Mouse (Mus musculus) MEL (cell line): ENCODE results near the gene Itpr3. TPM values are rescaled to one million over a fixed set of nuclear protein-coding genes. Genes with fewer than 3 reads are reported as not detected.

Experiments used
- DNase-seq: peaks from one replicate; pipeline ENCODE4 v3.0.0; 2011; ENCODE audit warnings: low read depth, low spot score
- H3K27ac ChIP-seq: 2 replicates; pipeline ENCODE4 v1.5.1; 2012; ENCODE audit warnings: low read depth, mild to moderate bottlenecking, control low read depth, low read length, moderate library complexity; ENCODE audit not compliant: control insufficient read depth
- H3K27me3 ChIP-seq, 2 experiments: fragments of 150-350 bp in 1 of 2; sonication (generic) in 1 of 2; 2 replicates each; pipeline ENCODE4 v1.6.1; 2012; ENCODE audit warnings: low read length in 2 of 2, mild to moderate bottlenecking in 2 of 2, improper control_type of control experiment in 1 of 2, moderate library complexity in 1 of 2; ENCODE audit not compliant: insufficient read depth in 2 of 2, control insufficient read depth in 1 of 2
- H3K36me3 ChIP-seq, 2 experiments: 2 replicates each; pipeline ENCODE4 v1.6.1; 2012 to 2014; ENCODE audit warnings: low read length in 2 of 2, improper control_type of control experiment in 1 of 2, inconsistent platforms in 1 of 2, mild to moderate bottlenecking in 1 of 2; ENCODE audit not compliant: insufficient read depth in 2 of 2, control insufficient read depth in 1 of 2
- H3K4me1 ChIP-seq, 2 experiments: fragments of 150-350 bp in 1 of 2; sonication (generic) in 1 of 2; 2 replicates each; pipeline ENCODE4 v1.6.1; 2012; ENCODE audit warnings: low read length in 2 of 2, improper control_type of control experiment in 1 of 2, mild to moderate bottlenecking in 1 of 2; ENCODE audit not compliant: insufficient read depth in 2 of 2, control insufficient read depth in 1 of 2
- H3K4me3 ChIP-seq, 2 experiments: fragments of 150-350 bp in 1 of 2; sonication (generic) in 1 of 2; 2 replicates each; pipeline ENCODE4 v1.5.1; 2012; ENCODE audit warnings: low read depth in 2 of 2, low read length in 2 of 2, mild to moderate bottlenecking in 2 of 2, moderate library complexity in 2 of 2, control low read depth in 1 of 2, improper control_type of control experiment in 1 of 2; ENCODE audit not compliant: control insufficient read depth in 1 of 2, insufficient read depth in 1 of 2
- H3K79me2 ChIP-seq: 2 replicates; pipeline ENCODE4 v1.6.1; 2012; ENCODE audit warnings: mild to moderate bottlenecking, low read length, moderate library complexity; ENCODE audit not compliant: control insufficient read depth, poor library complexity, insufficient read depth
- H3K9ac ChIP-seq: 2 replicates; pipeline ENCODE4 v1.6.1; 2012; ENCODE audit warnings: low read depth, mild to moderate bottlenecking, control low read depth, low read length, moderate library complexity; ENCODE audit not compliant: control insufficient read depth, poor library complexity, severe bottlenecking
- H3K9me3 ChIP-seq: fragments of 150-350 bp; sonication (generic); replicated peaks from 2 replicates; pipeline ENCODE4 v1.6.1; 2012; ENCODE audit warnings: mild to moderate bottlenecking, low read length, improper control_type of control experiment, moderate library complexity; ENCODE audit not compliant: insufficient read depth
- CHD1 ChIP-seq: IDR thresholded peaks from 2 replicates; pipeline ENCODE4 v1.6.1; 2012; ENCODE audit warnings: low read depth, mild to moderate bottlenecking, inconsistent platforms, low read length, improper control_type of control experiment
- CHD2 ChIP-seq: IDR thresholded peaks from 2 replicates; pipeline ENCODE4 v1.6.1; 2011; ENCODE audit warnings: low read length, improper control_type of control experiment
- CTCF ChIP-seq, 3 experiments: IDR thresholded peaks in 2 of 3; conservative IDR thresholded peaks in 1 of 3; 2 replicates each; pipeline ENCODE4 v1.5.1; 2011 to 2012; ENCODE audit warnings: low read length in 3 of 3, low read depth in 2 of 3, mild to moderate bottlenecking in 2 of 3, improper control_type of control experiment in 1 of 3, inconsistent platforms in 1 of 3, mixed read lengths in 1 of 3, moderate library complexity in 1 of 3; ENCODE audit not compliant: control insufficient read depth in 1 of 3, insufficient read depth in 1 of 3, poor library complexity in 1 of 3, severe bottlenecking in 1 of 3
- E2F4 ChIP-seq: IDR thresholded peaks from 2 replicates; pipeline ENCODE4 v1.6.1; 2011; ENCODE audit warnings: low read depth, low read length, improper control_type of control experiment, borderline replicate concordance
- ELF1 ChIP-seq: IDR thresholded peaks from 2 replicates; pipeline ENCODE4 v1.6.1; 2014; ENCODE audit warnings: low read depth, mild to moderate bottlenecking, inconsistent platforms, low read length, improper control_type of control experiment, moderate library complexity
- EP300 ChIP-seq, 2 experiments: IDR thresholded peaks; 2 replicates each; pipeline ENCODE4 v1.6.1; 2011; ENCODE audit warnings: improper control_type of control experiment in 2 of 2, low read length in 2 of 2, low read depth in 1 of 2, mild to moderate bottlenecking in 1 of 2
- ETS1 ChIP-seq: IDR thresholded peaks from 2 replicates; pipeline ENCODE4 v1.6.1; 2012; ENCODE audit warnings: low read depth, mild to moderate bottlenecking, inconsistent platforms, low read length, improper control_type of control experiment, moderate library complexity
- GABPA ChIP-seq: IDR thresholded peaks from 2 replicates; pipeline ENCODE4 v1.6.1; 2012; ENCODE audit warnings: low read depth, mild to moderate bottlenecking, inconsistent platforms, low read length, improper control_type of control experiment, moderate library complexity
- HCFC1 ChIP-seq: IDR thresholded peaks from 2 replicates; pipeline ENCODE4 v1.6.1; 2012; ENCODE audit warnings: low read depth, mild to moderate bottlenecking, inconsistent platforms, low read length, improper control_type of control experiment, moderate library complexity
- JUND ChIP-seq: IDR thresholded peaks from 2 replicates; pipeline ENCODE4 v1.6.1; 2011; ENCODE audit warnings: low read depth, mild to moderate bottlenecking, improper control_type of control experiment, low read length
- MAFK ChIP-seq: IDR thresholded peaks from 2 replicates; pipeline ENCODE4 v1.6.1; 2011; ENCODE audit warnings: low read depth, mild to moderate bottlenecking, low read length, improper control_type of control experiment, borderline replicate concordance
- MAX ChIP-seq: IDR thresholded peaks from 2 replicates; pipeline ENCODE4 v1.6.1; 2011; ENCODE audit warnings: low read length, improper control_type of control experiment
- MAZ ChIP-seq: IDR thresholded peaks from 2 replicates; pipeline ENCODE4 v1.6.1; 2012; ENCODE audit warnings: low read depth, mild to moderate bottlenecking, inconsistent platforms, low read length, improper control_type of control experiment
- MXI1 ChIP-seq: IDR thresholded peaks from 2 replicates; pipeline ENCODE4 v1.6.1; 2011; ENCODE audit warnings: mild to moderate bottlenecking, low read depth, low read length, improper control_type of control experiment
- NELFE ChIP-seq: IDR thresholded peaks from 2 replicates; pipeline ENCODE4 v1.6.1; 2011; ENCODE audit warnings: low read depth, low read length, improper control_type of control experiment
- NRF1 ChIP-seq: IDR thresholded peaks from 2 replicates; pipeline ENCODE4 v1.6.1; 2014; ENCODE audit warnings: low read depth, mild to moderate bottlenecking, inconsistent platforms, low read length, improper control_type of control experiment, moderate library complexity; ENCODE audit not compliant: poor library complexity, insufficient read depth, severe bottlenecking
- POLR2A ChIP-seq, 2 experiments: IDR thresholded peaks; 2 replicates each; pipeline ENCODE4 v1.6.1; 2011 to 2012; ENCODE audit warnings: low read length in 2 of 2, mild to moderate bottlenecking in 2 of 2, control low read depth in 1 of 2, improper control_type of control experiment in 1 of 2, low read depth in 1 of 2, moderate library complexity in 1 of 2; ENCODE audit not compliant: control insufficient read depth in 1 of 2, insufficient read depth in 1 of 2, poor library complexity in 1 of 2
- POLR2AphosphoS2 ChIP-seq: IDR thresholded peaks from 2 replicates; pipeline ENCODE4 v1.6.1; 2011; ENCODE audit warnings: low read length, improper control_type of control experiment
- RAD21 ChIP-seq: IDR thresholded peaks from 2 replicates; pipeline ENCODE4 v1.6.1; 2011; ENCODE audit warnings: mild to moderate bottlenecking, low read depth, low read length, improper control_type of control experiment
- RCOR1 ChIP-seq: IDR thresholded peaks from 2 replicates; pipeline ENCODE4 v1.6.1; 2012; ENCODE audit warnings: low read depth, mild to moderate bottlenecking, inconsistent platforms, low read length, improper control_type of control experiment
- SIN3A ChIP-seq: IDR thresholded peaks from 2 replicates; pipeline ENCODE4 v1.6.1; 2012; ENCODE audit warnings: low read length, improper control_type of control experiment, inconsistent platforms
- SMC3 ChIP-seq: IDR thresholded peaks from 2 replicates; pipeline ENCODE4 v1.6.1; 2011; ENCODE audit warnings: low read depth, low read length, improper control_type of control experiment
- TBP ChIP-seq: IDR thresholded peaks from 2 replicates; pipeline ENCODE4 v1.8.0; 2011; ENCODE audit warnings: low read depth, low read length, improper control_type of control experiment
- TCF12 ChIP-seq: IDR thresholded peaks from 2 replicates; pipeline ENCODE4 v1.6.1; 2014; ENCODE audit warnings: low read depth, mild to moderate bottlenecking, inconsistent platforms, low read length, improper control_type of control experiment, moderate library complexity
- UBTF ChIP-seq: IDR thresholded peaks from 2 replicates; pipeline ENCODE4 v1.6.1; 2012; ENCODE audit warnings: low read depth, mild to moderate bottlenecking, inconsistent platforms, low read length, improper control_type of control experiment, moderate library complexity, borderline replicate concordance; ENCODE audit not compliant: insufficient read depth
- USF1 ChIP-seq: IDR thresholded peaks from 2 replicates; pipeline ENCODE4 v1.6.1; 2014; ENCODE audit warnings: low read depth, mild to moderate bottlenecking, inconsistent platforms, low read length, improper control_type of control experiment, moderate library complexity
- USF2 ChIP-seq, 2 experiments: IDR thresholded peaks; 2 replicates each; pipeline ENCODE4 v1.6.1; 2011 to 2012; ENCODE audit warnings: improper control_type of control experiment in 2 of 2, low read length in 2 of 2, borderline replicate concordance in 1 of 2, inconsistent platforms in 1 of 2, low read depth in 1 of 2, mild to moderate bottlenecking in 1 of 2; ENCODE audit not compliant: insufficient read depth in 1 of 2
- ZC3H11A ChIP-seq: IDR thresholded peaks from 2 replicates; pipeline ENCODE4 v1.6.1; 2012; ENCODE audit warnings: low read depth, mild to moderate bottlenecking, inconsistent platforms, low read length, improper control_type of control experiment
- ZKSCAN1 ChIP-seq: IDR thresholded peaks from 2 replicates; pipeline ENCODE4 v1.6.1; 2012; ENCODE audit warnings: low read depth, mild to moderate bottlenecking, inconsistent platforms, low read length, improper control_type of control experiment, moderate library complexity
- ZNF384 ChIP-seq: IDR thresholded peaks from 2 replicates; pipeline ENCODE4 v1.6.1; 2012; ENCODE audit warnings: low read depth, mild to moderate bottlenecking, inconsistent platforms, low read length, improper control_type of control experiment
- polyA plus RNA-seq, 2 experiments: library from polyadenylated mRNA; stranded (reverse) in 1 of 2; unstranded in 1 of 2; fragments of >175 nt in 1 of 2; fragments of >200 nt in 1 of 2; gene quantifications; 2 replicates each; pipeline versions ENCODE4 v1.2.1 to v1.2.4; 2012; ENCODE audit warnings: low replicate concordance in 2 of 2, low read depth in 1 of 2; ENCODE audit not compliant: insufficient read length in 2 of 2, insufficient read depth in 1 of 2, missing spikeins in 1 of 2
- total RNA-seq: library from RNA; depleted of rRNA; stranded (reverse); fragments of 300-350 nt; gene quantifications from 2 replicates; pipeline ENCODE4 v1.2.3, GENCODE M21; 2012

Itpr3 gene
- total and polyA plus RNA-seq, 3 experiments, result 7.3 to 11.4 TPM; not detected in 1

DNA sequence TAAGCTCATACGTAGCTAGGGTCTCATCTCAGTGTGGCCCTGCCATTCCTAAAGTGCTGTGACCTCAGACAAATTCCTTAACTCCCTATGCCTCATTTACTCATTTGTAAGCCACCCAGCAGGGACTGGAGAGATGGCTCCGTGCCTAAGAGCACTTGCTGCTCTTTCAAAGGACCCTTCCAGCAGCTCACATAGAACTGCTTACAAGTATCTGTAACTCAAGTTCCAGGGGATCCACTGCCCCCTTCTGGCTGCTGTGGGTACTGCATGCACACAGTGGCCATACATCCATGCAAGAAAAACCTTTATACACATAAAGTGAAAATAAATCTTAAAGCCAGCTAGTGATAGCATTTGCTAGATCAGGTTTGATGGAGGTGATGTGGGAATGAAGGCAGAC lies 28.6 kb downstream of the Itpr3 start:
- no peaks in the 10 kb centered on the region for H3K9me3 ChIP-seq

DNA sequence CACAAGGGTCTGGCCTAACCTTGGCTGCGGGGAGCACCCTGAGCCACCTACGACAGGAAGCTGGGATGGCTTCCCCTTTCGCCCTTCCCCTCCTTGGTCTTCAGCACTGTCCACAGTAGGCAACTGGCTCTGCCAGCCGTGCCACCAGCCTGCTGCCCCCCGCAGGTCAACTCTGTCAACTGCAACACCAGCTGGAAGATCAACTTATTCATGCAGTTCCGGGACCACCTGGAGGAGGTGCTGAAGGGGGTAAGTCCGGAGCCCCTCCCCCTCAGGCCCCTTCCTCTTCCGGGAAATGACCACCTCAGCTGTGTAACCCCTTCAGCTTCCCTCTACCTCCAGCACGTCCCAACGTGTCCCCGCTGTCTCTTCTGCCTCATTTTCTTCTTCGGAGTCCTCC lies 30.3 kb downstream of the Itpr3 start:
- Histone ChIP-seq H3K79me2 (no peaks in the 10 kb centered on the region), H3K9ac (no peak overlapping the region), H3K4me3 (no peak overlapping the region), H3K27ac (no peak overlapping the region), H3K4me1 (peaks cover 0 to 14% of the 10 kb centered on the region in 2 experiments; a peak in 3 of 4 replicates), H3K27me3 (no peaks in the 10 kb centered on the region), H3K36me3 (peaks cover 0 to 8% of the 10 kb centered on the region in 2 experiments; a peak in 1 of 4 replicates), H3K9me3 (no peaks in the 10 kb centered on the region)
- peak; percentile 58 for DNase-seq
- TF ChIP-seq CTCF (IDR thresholded peaks at IDR 0.05 in 2 of 3, conservative IDR thresholded peaks at IDR 0.05 in 1 of 3; ENCODE audit: control insufficient read depth in 1 of 3, insufficient read depth in 1 of 3, low read depth in 2 of 3, low read length in 3 of 3, poor library complexity in 1 of 3, severe bottlenecking in 1 of 3), result peak; percentile 67 to 86 (median 74)
- TF ChIP-seq MAZ, result no peak
- TF ChIP-seq ETS1, result no peak
- no peak for TF ChIP-seq HCFC1
- no peak for TF ChIP-seq EP300 (IDR thresholded peaks at IDR 0.05; ENCODE audit: low read depth in 1 of 2, low read length in 2 of 2)
- no peak for TF ChIP-seq E2F4
- 0 out of 2 replicates have a peak, but pooled peaks have one; percentile 1 for TF ChIP-seq ZC3H11A
- TF ChIP-seq RAD21, result peak; percentile 23
- no peak for TF ChIP-seq ZNF384
- no peak for TF ChIP-seq GABPA
- TF ChIP-seq MXI1, result no peak
- TF ChIP-seq SMC3, result peak; percentile 59
- no peak for TF ChIP-seq CHD1
- no peak for TF ChIP-seq USF2 (IDR thresholded peaks at IDR 0.05; ENCODE audit: borderline replicate concordance in 1 of 2, insufficient read depth in 1 of 2, low read depth in 1 of 2, low read length in 2 of 2)
- no peak for TF ChIP-seq MAX
- TF ChIP-seq, all 39 proteins: peak for 4

More for the DNA sequence above, 28.6 kb downstream of the Itpr3 start:
- Histone ChIP-seq H3K27me3 (no peaks in the 10 kb centered on the region), H3K9ac (no peak overlapping the region)
- DNase-seq, result peak; percentile 82
- no peak for TF ChIP-seq USF2 (IDR thresholded peaks at IDR 0.05; ENCODE audit: borderline replicate concordance in 1 of 2, insufficient read depth in 1 of 2, low read depth in 1 of 2, low read length in 2 of 2)
- TF ChIP-seq JUND, result no peak
- TF ChIP-seq USF1, result no peak
- no peak for TF ChIP-seq E2F4
- no peak for TF ChIP-seq ZKSCAN1
- TF ChIP-seq CTCF (IDR thresholded peaks at IDR 0.05 in 2 of 3, conservative IDR thresholded peaks at IDR 0.05 in 1 of 3; ENCODE audit: control insufficient read depth in 1 of 3, insufficient read depth in 1 of 3, low read depth in 2 of 3, low read length in 3 of 3, poor library complexity in 1 of 3, severe bottlenecking in 1 of 3), result peak; percentile 83 to 95 (median 87)
- no peak for TF ChIP-seq SIN3A
- TF ChIP-seq GABPA, result no peak
- no peak for TF ChIP-seq CHD1
- TF ChIP-seq RAD21, result peak; percentile 66
- TF ChIP-seq EP300 (IDR thresholded peaks at IDR 0.05; ENCODE audit: low read depth in 1 of 2, low read length in 2 of 2), result no peak
- no peak for TF ChIP-seq POLR2A (IDR thresholded peaks at IDR 0.05; ENCODE audit: control insufficient read depth in 1 of 2, insufficient read depth in 1 of 2, low read depth in 1 of 2, low read length in 2 of 2, poor library complexity in 1 of 2)
- TF ChIP-seq NELFE, result no peak
- TF ChIP-seq ELF1, result no peak
- no peak for TF ChIP-seq UBTF
- TF ChIP-seq MAFK, result no peak
- TF ChIP-seq RCOR1, result no peak
- peak; percentile 45; the same call in 1 of the 2 replicates for TF ChIP-seq ZC3H11A
- TF ChIP-seq HCFC1, result no peak
- no peak for TF ChIP-seq TCF12
- no peak for TF ChIP-seq TBP
- TF ChIP-seq NRF1, result no peak
- TF ChIP-seq POLR2AphosphoS2, result no peak
- no peak for TF ChIP-seq MAZ
- peak; percentile 79 for TF ChIP-seq SMC3
- TF ChIP-seq CHD2, result no peak
- TF ChIP-seq, all 39 proteins: peak for 4
- H3K79me2 ChIP-seq, result no peaks in the 10 kb centered on the region
- peaks cover 0 to 12% of the 10 kb centered on the region in 2 experiments; a peak in 2 of 4 replicates for H3K36me3 ChIP-seq
- no peak overlapping the region for H3K27ac ChIP-seq
- no peak overlapping the region for H3K4me3 ChIP-seq
- H3K4me1 ChIP-seq, result peaks cover 0 to 22% of the 10 kb centered on the region in 2 experiments; a peak in 3 of 4 replicates
